Mouse (Mus musculus): ENCODE results near the gene Grhpr. TPM values are rescaled to one million over a fixed set of nuclear protein-coding genes. Genes with fewer than 3 reads are reported as not detected.
A peak's percentile ranks its signal among the peaks of the same experiment; 100 is the strongest.

Grhpr gene
- polyA plus RNA-seq, 1 experiment from 2014 or later: 121 TPM

DNA sequence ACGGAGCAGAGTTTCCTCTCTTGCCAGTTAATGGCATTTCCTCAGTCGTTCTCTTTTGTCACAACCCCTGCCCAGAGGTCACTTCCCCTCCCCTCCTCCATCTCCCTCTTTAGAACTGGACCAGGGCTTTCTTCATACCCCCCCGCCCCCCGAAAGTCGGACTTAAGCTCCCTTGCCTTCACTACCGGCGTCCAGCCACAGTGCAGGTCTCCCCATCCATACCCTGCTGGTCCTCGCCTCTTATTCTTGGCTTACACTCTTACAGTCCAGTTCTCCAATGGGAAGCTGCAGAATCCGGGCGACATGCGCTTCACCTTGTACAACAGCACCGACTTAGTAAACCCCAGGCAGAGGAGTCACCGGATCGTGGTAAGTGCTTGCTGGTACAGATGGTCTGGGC lies 37.8 kb downstream of the Grhpr start:
- peak overlapping the region; percentile 96 for H3K4me2 ChIP-seq (replicated peaks; ENCODE audit: low read depth)
- no peaks in the 10 kb centered on the region for H3K9me3 ChIP-seq (ENCODE audit: control insufficient read depth)
- TF ChIP-seq CTCF (IDR thresholded peaks at IDR 0.05; ENCODE audit: low read depth): no peak
- no peaks in the 10 kb centered on the region for H3K4me1 ChIP-seq (replicated peaks; ENCODE audit: control insufficient read depth, insufficient read depth, low read length)
- WGBS: under 1% methylated on average over 14 of the region's 14 CpGs
- peak overlapping the region; percentile 59 for H3K4me3 ChIP-seq (ENCODE audit: low read depth, low read length)
- H3K9ac ChIP-seq (ENCODE audit: low read depth, low read length): peak overlapping the region; percentile 53
- ATAC-seq: no peak
- no peaks in the 10 kb centered on the region for H3K27me3 ChIP-seq (replicated peaks; ENCODE audit: control insufficient read depth, insufficient read depth, low read length)
- no peaks in the 10 kb centered on the region for H3K36me3 ChIP-seq (ENCODE audit: control insufficient read depth, insufficient read depth)
- no peak overlapping the region for H3K27ac ChIP-seq (ENCODE audit: low read depth, low read length)

GRCm38 (mm10) chr4:45026459-45026858 lies 45.3 kb downstream of the Grhpr start:
- H3K27me3 ChIP-seq (replicated peaks; ENCODE audit: control insufficient read depth, insufficient read depth, low read length): no peaks in the 10 kb centered on the region
- no peaks in the 10 kb centered on the region for H3K9me3 ChIP-seq (ENCODE audit: control insufficient read depth)
- WGBS: 98% methylated on average over 4 of the region's 4 CpGs
- no peak for ATAC-seq
- H3K9ac ChIP-seq (ENCODE audit: low read depth, low read length): no peak overlapping the region
- H3K27ac ChIP-seq (ENCODE audit: low read depth, low read length): no peak overlapping the region
- H3K4me2 ChIP-seq (replicated peaks; ENCODE audit: low read depth): no peak overlapping the region
- no peak overlapping the region for H3K4me3 ChIP-seq (ENCODE audit: low read depth, low read length)
- H3K36me3 ChIP-seq (ENCODE audit: control insufficient read depth, insufficient read depth): peaks cover 30% of the 10 kb centered on the region; the same call in 1 of the 2 replicates
- no peaks in the 10 kb centered on the region for H3K4me1 ChIP-seq (replicated peaks; ENCODE audit: control insufficient read depth, insufficient read depth, low read length)
- no peak for TF ChIP-seq CTCF (IDR thresholded peaks at IDR 0.05; ENCODE audit: low read depth)

- H3K27ac ChIP-seq (ENCODE audit: low read depth, low read length): no peak overlapping the region
- no peaks in the 10 kb centered on the region for H3K27me3 ChIP-seq (replicated peaks; ENCODE audit: control insufficient read depth, insufficient read depth, low read length)
- H3K36me3 ChIP-seq (ENCODE audit: control insufficient read depth, insufficient read depth): peaks cover 38% of the 10 kb centered on the region; the same call in 1 of the 2 replicates
- H3K9me3 ChIP-seq (ENCODE audit: control insufficient read depth): no peaks in the 10 kb centered on the region
- no peak overlapping the region for H3K4me2 ChIP-seq (replicated peaks; ENCODE audit: low read depth)
- TF ChIP-seq CTCF (IDR thresholded peaks at IDR 0.05; ENCODE audit: low read depth): no peak
- no peak for ATAC-seq
- no peak overlapping the region for H3K9ac ChIP-seq (ENCODE audit: low read depth, low read length)
- H3K4me1 ChIP-seq (replicated peaks; ENCODE audit: control insufficient read depth, insufficient read depth, low read length): no peaks in the 10 kb centered on the region
- WGBS: 89% methylated on average over 9 of the region's 9 CpGs
- no peak overlapping the region for H3K4me3 ChIP-seq (ENCODE audit: low read depth, low read length)
Observed at GRCm38 (mm10) chr4:45032586-45032985, 51.4 kb downstream of the Grhpr start.

DNA sequence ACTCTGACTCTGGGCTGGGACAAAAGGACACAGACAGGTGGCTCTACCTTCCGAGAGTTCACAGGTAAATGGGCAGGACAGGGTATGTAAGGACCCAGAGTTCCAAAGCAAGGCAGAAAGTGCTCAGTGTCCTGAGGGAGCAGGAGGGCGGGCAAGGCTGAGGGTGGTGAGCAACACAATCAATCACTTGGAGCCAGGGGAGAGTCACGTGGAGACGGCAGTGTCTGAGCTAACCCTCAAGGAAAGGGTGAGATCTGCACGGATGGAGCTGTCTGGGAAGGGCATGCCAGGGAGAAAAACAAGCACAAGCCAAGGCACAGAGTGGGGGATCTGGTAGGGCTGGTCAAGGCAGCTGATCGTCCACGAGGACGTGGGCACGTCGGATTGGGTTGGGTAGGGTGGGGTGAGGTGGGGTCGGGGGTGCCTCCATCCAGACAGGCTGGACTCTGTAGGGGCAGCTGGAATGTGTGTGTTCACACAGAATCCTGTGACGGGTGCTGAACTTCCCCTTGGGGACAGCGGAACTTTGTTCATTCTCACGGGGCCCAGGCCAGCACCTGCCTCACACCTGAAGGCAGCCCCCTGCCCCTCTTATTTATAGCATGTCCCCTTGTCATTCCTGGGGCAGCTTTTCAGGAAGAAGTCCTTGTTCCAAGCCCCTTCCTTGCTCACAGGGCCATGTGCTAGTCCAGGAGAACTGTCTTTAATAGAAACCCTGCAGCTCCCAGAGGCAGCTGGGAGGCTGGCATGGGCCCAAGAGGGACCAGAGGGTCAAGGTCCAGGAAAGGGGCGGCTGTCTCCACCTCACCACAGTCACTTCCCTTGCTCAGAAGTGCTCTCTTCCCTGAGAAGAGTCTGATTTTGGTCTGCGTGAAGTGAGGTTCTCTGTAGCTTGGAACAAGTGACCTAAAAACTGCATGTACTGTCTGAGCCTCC lies 53.8 kb downstream of the Grhpr start:
- Histone ChIP-seq H3K9me3 (ENCODE audit: control insufficient read depth) (no peaks in the 10 kb centered on the region), H3K4me3 (ENCODE audit: low read depth, low read length) (no peak overlapping the region), H3K9ac (ENCODE audit: low read depth, low read length) (no peak overlapping the region), H3K4me1 (replicated peaks; ENCODE audit: control insufficient read depth, insufficient read depth, low read length) (no peaks in the 10 kb centered on the region), H3K36me3 (ENCODE audit: control insufficient read depth, insufficient read depth) (peaks cover 26% of the 10 kb centered on the region; the same call in 1 of the 2 replicates), H3K4me2 (replicated peaks; ENCODE audit: low read depth) (no peak overlapping the region), H3K27me3 (replicated peaks; ENCODE audit: control insufficient read depth, insufficient read depth, low read length) (no peaks in the 10 kb centered on the region), H3K27ac (ENCODE audit: low read depth, low read length) (no peak overlapping the region; the same call in 1 of the 2 replicates)
- peak; percentile 55 for ATAC-seq
- TF ChIP-seq CTCF (IDR thresholded peaks at IDR 0.05; ENCODE audit: low read depth): no peak
- 38% methylated on average over 16 of the region's 16 CpGs for WGBS

DNA sequence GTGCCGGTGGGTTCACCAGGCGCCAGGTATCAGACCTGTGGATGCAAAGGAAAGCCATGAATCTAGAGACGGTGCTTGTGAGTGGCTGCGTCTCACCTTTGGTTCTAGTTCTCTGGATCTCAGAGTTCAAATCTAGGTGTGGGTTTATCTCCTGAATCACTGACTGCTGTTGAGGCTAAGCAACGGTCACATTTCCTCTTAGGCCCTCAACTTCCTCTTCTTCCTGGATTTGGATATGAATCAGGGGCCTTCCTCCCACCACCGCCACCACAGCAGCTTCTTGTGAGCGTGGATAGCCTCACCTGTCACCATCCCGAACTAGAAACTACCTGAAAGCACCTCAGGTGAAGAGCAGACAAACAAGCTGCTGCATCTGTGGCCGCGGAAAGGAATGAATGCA lies 54.9 kb downstream of the Grhpr start:
- TF ChIP-seq CTCF (IDR thresholded peaks at IDR 0.05; ENCODE audit: low read depth): no peak

GRCm38 (mm10) chr4:45036571-45036970 lies 55.4 kb downstream of the Grhpr start:
- WGBS: 92% methylated on average over 5 of the region's 5 CpGs

More for the DNA sequence above, 54.9 kb downstream of the Grhpr start:
- H3K36me3 ChIP-seq (ENCODE audit: control insufficient read depth, insufficient read depth): peaks cover 25% of the 10 kb centered on the region; the same call in 1 of the 2 replicates
- no peaks in the 10 kb centered on the region for H3K27me3 ChIP-seq (replicated peaks; ENCODE audit: control insufficient read depth, insufficient read depth, low read length)
- H3K4me2 ChIP-seq (replicated peaks; ENCODE audit: low read depth): no peak overlapping the region
- H3K4me3 ChIP-seq (ENCODE audit: low read depth, low read length): no peak overlapping the region
- WGBS: 89% methylated on average over 10 of the region's 10 CpGs
- H3K27ac ChIP-seq (ENCODE audit: low read depth, low read length): no peak overlapping the region
- H3K4me1 ChIP-seq (replicated peaks; ENCODE audit: control insufficient read depth, insufficient read depth, low read length): no peaks in the 10 kb centered on the region
- no peak overlapping the region for H3K9ac ChIP-seq (ENCODE audit: low read depth, low read length)
- no peak for ATAC-seq
- no peaks in the 10 kb centered on the region for H3K9me3 ChIP-seq (ENCODE audit: control insufficient read depth)

More at GRCm38 (mm10) chr4:45036571-45036970, 55.4 kb downstream of the Grhpr start:
- ATAC-seq: no peak
- H3K4me1 ChIP-seq (replicated peaks; ENCODE audit: control insufficient read depth, insufficient read depth, low read length): no peaks in the 10 kb centered on the region
- no peak overlapping the region for H3K4me2 ChIP-seq (replicated peaks; ENCODE audit: low read depth)
- no peak overlapping the region for H3K4me3 ChIP-seq (ENCODE audit: low read depth, low read length)
- H3K9ac ChIP-seq (ENCODE audit: low read depth, low read length): no peak overlapping the region
- H3K27ac ChIP-seq (ENCODE audit: low read depth, low read length): no peak overlapping the region
- no peaks in the 10 kb centered on the region for H3K27me3 ChIP-seq (replicated peaks; ENCODE audit: control insufficient read depth, insufficient read depth, low read length)
- no peaks in the 10 kb centered on the region for H3K9me3 ChIP-seq (ENCODE audit: control insufficient read depth)
- H3K36me3 ChIP-seq (ENCODE audit: control insufficient read depth, insufficient read depth): peaks cover 24% of the 10 kb centered on the region; the same call in 1 of the 2 replicates
- TF ChIP-seq CTCF (IDR thresholded peaks at IDR 0.05; ENCODE audit: low read depth): no peak

All from intestine, postnatal 0 days (tissue).